Mouse (Mus musculus) midbrain, embryonic 10.5 days (tissue): ENCODE measurements around the gene Magoh. TPM values are rescaled to one million over a fixed set of nuclear protein-coding genes. Genes with fewer than 3 reads are reported as not detected.

Experiments
- DNase-seq: peaks from one replicate; pipeline ENCODE4 v3.0.0-alpha.2; 2017; ENCODE audit warnings: low spot score
- H3K27ac ChIP-seq: fragments of 300-500 bp; sonication (generic); replicated peaks from 2 replicates; pipeline ENCODE4 v1.5.1; 2016; ENCODE audit warnings: mild to moderate bottlenecking
- H3K27me3 ChIP-seq: fragments of 300-500 bp; sonication (generic); 2 replicates; pipeline ENCODE4 v1.6.1; 2016; ENCODE audit warnings: low read depth, mild to moderate bottlenecking; ENCODE audit not compliant: poor library complexity, severe bottlenecking
- H3K36me3 ChIP-seq: fragments of 300-500 bp; sonication (generic); 2 replicates; pipeline ENCODE4 v1.6.1; 2016; ENCODE audit warnings: mild to moderate bottlenecking, moderate library complexity
- H3K4me1 ChIP-seq: fragments of 300-500 bp; sonication (generic); 2 replicates; pipeline ENCODE4 v1.6.1; 2016
- H3K4me3 ChIP-seq: fragments of 300-500 bp; sonication (generic); 2 replicates; pipeline ENCODE4 v1.5.1; 2016; ENCODE audit warnings: mild to moderate bottlenecking, moderate library complexity
- H3K9me3 ChIP-seq: fragments of 300-500 bp; sonication (generic); replicated peaks from 2 replicates; pipeline ENCODE4 v1.6.1; 2016; ENCODE audit warnings: mild to moderate bottlenecking
- WGBS: fragments of 180-500 bp; shearing (Covaris S2); methylation state at CpG from one replicate; pipeline ENCODE4 v1.1.7; 2016; 5-methylcytosine and 5-hydroxymethylcytosine counted together
- polyA plus RNA-seq: library from polyadenylated mRNA; unstranded; fragments of >200 nt; fragmentation: Nextera tagmentation; extraction: Ambion mirVana; gene quantifications from 2 replicates; pipeline ENCODE4 v1.2.1, GENCODE M21; 2016

The Magoh gene
- 219 and 263 TPM in 2 replicates for polyA plus RNA-seq

GRCm38 (mm10) chr4:107879254-107880050, at the start of gene Magoh:
TSS of gene Magoh (plus strand) at chr4:107879755.
- Histone ChIP-seq H3K36me3 (peaks cover 37% of the 10 kb centered on the region), H3K4me1 (peaks cover 20% of the 10 kb centered on the region), H3K4me3 (peak within 1 kb of the TSS; percentile 77), H3K27me3 (no peaks in the 10 kb centered on the region), H3K9me3 (no peaks in the 10 kb centered on the region), H3K27ac (peak within 1 kb of the TSS; percentile 86)
- peak; percentile 94 for DNase-seq
- WGBS: 4% methylated on average over 48 of the region's 48 CpGs

DNA sequence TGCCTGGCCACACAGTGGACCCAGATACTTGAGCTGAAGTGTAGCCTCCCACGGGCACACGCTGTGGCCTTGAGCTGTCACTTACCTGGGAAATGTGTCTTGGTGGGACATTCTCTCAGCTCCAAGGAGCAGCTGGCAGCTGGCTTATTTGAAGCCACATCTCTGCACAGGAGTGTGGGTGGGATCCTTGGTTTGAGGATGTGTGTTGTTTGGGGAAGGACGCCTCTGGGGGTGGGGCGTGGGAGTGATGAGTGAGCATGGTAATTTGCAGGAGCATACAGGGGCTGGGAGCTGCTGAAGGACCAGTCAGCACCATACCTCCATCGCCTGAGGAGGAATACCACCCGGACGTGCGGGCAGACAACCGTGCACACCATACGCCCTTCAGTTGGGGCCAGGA, 49.4 kb upstream of the Magoh start:
- 0 out of 2 replicates have a peak overlapping the region, but pooled peaks have one; percentile 11 for H3K4me3 ChIP-seq
- DNase-seq: no peak
- peaks cover 99% of the 10 kb centered on the region for H3K4me1 ChIP-seq
- H3K36me3 ChIP-seq: no peaks in the 10 kb centered on the region; the same call in 1 of the 2 replicates
- no peaks in the 10 kb centered on the region for H3K9me3 ChIP-seq
- peak overlapping the region; percentile 82 for H3K27ac ChIP-seq
- 65% methylated on average over 10 of the region's 10 CpGs for WGBS
- H3K27me3 ChIP-seq: peaks cover 23% of the 10 kb centered on the region

DNA sequence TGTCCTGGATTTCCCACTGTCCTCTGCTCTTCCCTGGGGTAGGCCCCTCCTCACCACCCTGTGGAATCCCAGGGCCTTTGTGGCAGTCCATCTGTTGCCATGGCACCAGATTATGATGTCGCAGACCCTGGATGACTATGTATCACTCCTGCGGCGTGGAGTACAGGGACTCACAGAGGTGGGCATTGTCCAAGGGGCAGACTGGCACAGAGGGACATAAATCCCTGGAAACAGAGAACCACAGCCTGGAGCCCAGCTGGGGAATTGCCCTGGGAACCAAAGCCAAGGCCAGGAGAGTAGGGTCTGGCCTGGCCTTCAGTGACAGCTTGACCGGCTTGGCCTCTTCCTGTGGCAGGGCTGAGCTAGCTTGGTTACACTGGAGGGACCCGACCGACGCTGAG, 48.7 kb upstream of the Magoh start:
- Histone ChIP-seq H3K36me3 (peaks cover 2% of the 10 kb centered on the region; the same call in 1 of the 2 replicates), H3K4me3 (no peak overlapping the region), H3K9me3 (no peaks in the 10 kb centered on the region), H3K27ac (peak overlapping the region; percentile 82), H3K27me3 (peaks cover 23% of the 10 kb centered on the region), H3K4me1 (peaks cover 100% of the 10 kb centered on the region)
- WGBS: 32% methylated on average over 7 of the region's 7 CpGs
- peak; percentile 76 for DNase-seq

DNA sequence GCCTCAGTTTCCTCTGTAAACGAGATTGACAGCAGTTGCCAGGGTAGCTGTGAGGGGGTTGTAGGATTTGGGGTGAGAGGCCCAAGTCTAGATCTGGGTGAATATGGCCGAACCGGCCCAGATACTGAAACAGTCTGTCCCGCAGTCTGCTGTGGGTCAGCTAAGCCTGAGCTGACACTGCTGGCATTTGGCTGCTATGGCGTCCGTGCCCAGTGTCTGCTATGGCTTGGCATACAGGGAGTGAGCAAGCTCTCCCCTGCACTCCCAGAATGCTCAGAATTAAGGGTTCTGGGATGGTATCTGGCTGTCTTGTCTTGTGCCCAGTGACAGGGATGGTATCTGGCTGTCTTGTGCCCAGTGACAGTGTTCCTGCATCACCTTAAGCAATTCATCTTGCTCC, 47.9 kb upstream of the Magoh start:
- H3K27me3 ChIP-seq: peaks cover 23% of the 10 kb centered on the region
- no peak for DNase-seq
- H3K36me3 ChIP-seq: peaks cover 2% of the 10 kb centered on the region; the same call in 1 of the 2 replicates
- WGBS: 89% methylated on average over 6 of the region's 6 CpGs
- H3K4me3 ChIP-seq: no peak overlapping the region; the same call in 1 of the 2 replicates
- H3K27ac ChIP-seq: peak overlapping the region; percentile 82
- H3K9me3 ChIP-seq: no peaks in the 10 kb centered on the region
- peaks cover 100% of the 10 kb centered on the region for H3K4me1 ChIP-seq

- WGBS: 90% methylated on average over 5 of the region's 5 CpGs
- Histone ChIP-seq H3K4me1 (peaks cover 98% of the 10 kb centered on the region), H3K36me3 (peaks cover 13% of the 10 kb centered on the region), H3K9me3 (no peaks in the 10 kb centered on the region), H3K27ac (peak overlapping the region; percentile 82; the same call in 1 of the 2 replicates), H3K4me3 (no peak overlapping the region), H3K27me3 (peaks cover 20% of the 10 kb centered on the region)
- DNase-seq: no peak
Measured at GRCm38 (mm10) chr4:107833525-107833924, 46.0 kb upstream of the Magoh start.

DNA sequence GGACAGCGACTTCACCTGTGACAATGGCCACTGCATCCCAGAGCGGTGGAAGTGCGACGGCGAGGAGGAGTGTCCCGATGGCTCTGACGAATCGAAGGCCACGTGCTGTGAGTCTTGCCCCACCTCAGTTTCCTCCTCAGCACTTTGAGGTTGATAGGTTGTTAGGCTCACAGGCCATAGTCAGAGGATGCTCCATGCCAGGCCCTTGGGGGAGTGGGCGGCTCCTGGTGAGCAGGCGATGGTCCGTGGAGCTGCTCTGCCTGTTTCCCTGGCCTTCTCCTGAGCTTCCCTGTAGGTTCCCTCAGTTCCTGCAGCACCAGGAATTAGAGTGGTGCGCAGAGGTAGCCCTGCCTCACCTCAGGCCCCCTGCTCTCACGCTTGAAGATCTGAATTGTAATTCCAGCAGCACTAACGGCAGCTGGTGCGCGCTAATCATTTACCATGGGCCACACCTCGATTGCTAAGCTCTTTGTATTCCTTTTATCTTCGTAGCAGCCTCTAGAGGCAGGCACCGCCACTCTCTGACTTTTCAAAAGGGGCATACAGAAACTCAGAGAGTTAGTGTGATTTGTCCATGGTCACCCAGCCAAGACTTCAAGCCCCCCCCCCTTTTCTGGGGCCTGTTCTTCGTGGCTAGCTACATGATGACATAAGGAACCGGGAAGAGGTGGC, 44.8 kb upstream of the Magoh start:
- H3K9me3 ChIP-seq: no peaks in the 10 kb centered on the region
- peak overlapping the region; percentile 92 for H3K27ac ChIP-seq
- peaks cover 20% of the 10 kb centered on the region for H3K27me3 ChIP-seq
- H3K36me3 ChIP-seq: peaks cover 15% of the 10 kb centered on the region
- DNase-seq: peak; percentile 67
- 43% methylated on average over 22 of the region's 22 CpGs for WGBS
- peak overlapping the region; percentile 31; the same call in 1 of the 2 replicates for H3K4me3 ChIP-seq
- H3K4me1 ChIP-seq: peaks cover 86% of the 10 kb centered on the region

- 20% methylated on average over 5 of the region's 5 CpGs for WGBS
- peak; percentile 61 for DNase-seq
- Histone ChIP-seq H3K36me3 (peaks cover 15% of the 10 kb centered on the region), H3K27me3 (peaks cover 20% of the 10 kb centered on the region), H3K4me3 (peak overlapping the region; percentile 31), H3K27ac (peak overlapping the region; percentile 92), H3K9me3 (no peaks in the 10 kb centered on the region), H3K4me1 (peaks cover 78% of the 10 kb centered on the region)
Measured at GRCm38 (mm10) chr4:107835508-107835909, 44.0 kb upstream of the Magoh start.

- H3K27ac ChIP-seq: peak overlapping the region; percentile 92
- peaks cover 20% of the 10 kb centered on the region for H3K27me3 ChIP-seq
- peaks cover 15% of the 10 kb centered on the region for H3K36me3 ChIP-seq
- peaks cover 72% of the 10 kb centered on the region for H3K4me1 ChIP-seq
- 61% methylated on average over 5 of the region's 5 CpGs for WGBS
- no peak overlapping the region for H3K4me3 ChIP-seq
- peak; percentile 47 for DNase-seq
- H3K9me3 ChIP-seq: no peaks in the 10 kb centered on the region
Measured at GRCm38 (mm10) chr4:107836758-107837157, 42.8 kb upstream of the Magoh start.

GRCm38 (mm10) chr4:107837910-107838309, 41.6 kb upstream of the Magoh start:
- Histone ChIP-seq H3K4me1 (peaks cover 72% of the 10 kb centered on the region), H3K36me3 (peaks cover 16% of the 10 kb centered on the region), H3K27me3 (peaks cover 15% of the 10 kb centered on the region), H3K4me3 (no peak overlapping the region), H3K9me3 (no peaks in the 10 kb centered on the region), H3K27ac (peak overlapping the region; percentile 1; the same call in 1 of the 2 replicates)
- WGBS: 81% methylated on average over 3 of the region's 3 CpGs
- no peak for DNase-seq

DNA sequence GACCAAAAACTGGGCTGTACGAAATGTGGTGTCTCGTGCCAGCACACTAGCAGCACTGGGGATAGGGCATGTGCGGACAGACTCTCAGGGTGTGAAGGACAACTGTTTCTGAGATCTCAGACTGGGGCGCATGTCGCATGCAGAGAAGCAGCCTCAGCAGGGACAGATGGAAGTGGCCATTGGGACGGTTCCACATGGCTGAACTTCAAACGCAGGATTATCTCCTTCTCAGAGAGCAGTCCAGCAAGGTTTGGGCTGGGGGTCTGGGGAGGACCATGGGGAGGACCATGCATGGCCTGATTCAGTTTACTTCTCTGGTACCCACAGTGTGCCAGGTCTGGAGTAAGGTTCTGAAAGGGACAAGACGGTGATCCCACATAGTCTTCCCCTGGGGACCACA, 35.9 kb upstream of the Magoh start:
- DNase-seq: peak; percentile 41
- Histone ChIP-seq H3K4me1 (peaks cover 55% of the 10 kb centered on the region), H3K9me3 (no peaks in the 10 kb centered on the region), H3K36me3 (peaks cover 42% of the 10 kb centered on the region), H3K27ac (peak overlapping the region; percentile 47), H3K27me3 (peaks cover 37% of the 10 kb centered on the region), H3K4me3 (no peak overlapping the region)
- 50% methylated on average over 8 of the region's 8 CpGs for WGBS

- Histone ChIP-seq H3K9me3 (no peaks in the 10 kb centered on the region), H3K36me3 (peaks cover 54% of the 10 kb centered on the region), H3K27ac (no peak overlapping the region; the same call in 1 of the 2 replicates), H3K4me3 (no peak overlapping the region), H3K27me3 (peaks cover 37% of the 10 kb centered on the region), H3K4me1 (peaks cover 55% of the 10 kb centered on the region)
- DNase-seq: peak; percentile 81
- WGBS: 6% methylated on average over 10 of the region's 10 CpGs
Measured at GRCm38 (mm10) chr4:107844971-107845370, 34.6 kb upstream of the Magoh start.

DNA sequence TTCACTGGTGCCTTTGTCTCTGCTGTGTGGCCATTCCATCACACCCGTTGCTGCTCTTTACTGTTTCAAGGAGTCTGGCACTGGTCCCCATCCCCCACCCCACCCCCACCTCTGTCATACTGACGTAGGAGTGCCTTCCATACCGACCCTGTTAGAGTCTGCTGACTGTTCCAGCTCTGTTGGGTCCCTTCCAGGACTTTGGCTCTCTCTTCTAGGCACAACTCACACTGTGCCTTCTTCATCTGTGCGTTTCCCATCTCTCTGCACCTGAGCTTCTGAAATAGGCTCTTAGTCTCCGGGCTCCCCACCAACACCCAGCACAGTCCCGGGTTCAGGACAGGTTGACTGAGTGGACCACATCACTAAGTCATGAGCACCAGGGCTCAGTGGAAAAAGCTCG, 32.8 kb upstream of the Magoh start:
- 62% methylated on average over 7 of the region's 7 CpGs for WGBS
- H3K27me3 ChIP-seq: peaks cover 37% of the 10 kb centered on the region

More for the DNA sequence above, 32.8 kb upstream of the Magoh start:
- Histone ChIP-seq H3K4me3 (no peak overlapping the region), H3K9me3 (no peaks in the 10 kb centered on the region), H3K36me3 (peaks cover 71% of the 10 kb centered on the region), H3K27ac (peak overlapping the region; percentile 49; the same call in 1 of the 2 replicates), H3K4me1 (peaks cover 49% of the 10 kb centered on the region)
- no peak for DNase-seq
